Mouse (Mus musculus) urinary bladder, postnatal 25 days (tissue): ENCODE measurements around the gene St8sia1.

Source experiments
- DNase-seq: peaks from one replicate; pipeline ENCODE4 v3.0.0; 2022; ENCODE audit warnings: low spot score

Gene St8sia1

GRCm38 (mm10) chr6:142908911-142909770 is 55.1 kb downstream of the St8sia1 start:
- DNase-seq, result no peak

DNA sequence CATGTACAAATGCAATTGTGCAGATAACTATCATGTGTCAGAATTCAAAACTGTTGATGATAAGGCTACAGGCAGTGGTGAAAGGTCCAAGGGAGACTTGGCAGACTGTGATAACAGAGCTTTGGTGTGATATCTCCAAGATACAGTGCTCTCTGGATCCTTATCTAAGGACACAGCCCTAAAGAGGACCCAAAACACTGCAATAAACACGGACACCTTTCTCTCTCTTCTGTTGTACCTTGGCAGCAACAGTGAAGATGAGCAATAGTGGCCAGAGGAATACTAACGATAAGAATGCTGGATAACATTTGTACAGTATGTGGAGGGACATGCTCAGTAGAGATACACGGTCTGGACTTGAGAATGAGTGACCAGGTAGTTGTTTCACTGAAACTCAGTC is 55.8 kb downstream of the St8sia1 start:
- DNase-seq, result no peak

GRCm38 (mm10) chr6:142895371-142895770 is 68.9 kb downstream of the St8sia1 start:
- DNase-seq, result no peak

DNA sequence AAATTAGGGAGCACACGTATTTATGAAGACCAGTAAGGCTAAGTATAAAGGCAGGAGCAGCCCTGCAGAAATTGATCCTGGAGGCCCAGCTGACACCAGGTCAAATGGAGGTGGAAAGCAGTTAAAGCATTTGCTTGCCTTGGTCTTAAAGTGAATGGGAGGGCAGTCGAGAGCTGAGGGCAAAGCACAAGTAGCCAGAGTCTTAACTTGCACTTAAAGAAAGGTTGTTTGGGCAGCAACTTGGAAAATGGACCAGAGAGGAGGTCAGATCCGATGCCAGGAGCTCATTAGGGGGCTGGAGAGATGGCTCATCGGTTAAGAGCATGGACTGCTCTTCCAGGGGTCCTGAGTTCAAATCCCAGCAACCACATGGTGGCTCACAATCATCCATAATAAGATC is 70.5 kb downstream of the St8sia1 start:
- DNase-seq, result no peak

- no peak for DNase-seq
Observed at GRCm38 (mm10) chr6:142890321-142890720, 73.9 kb downstream of the St8sia1 start.

GRCm38 (mm10) chr6:142888970-142889740 is 75.1 kb downstream of the St8sia1 start:
- DNase-seq, result no peak

DNA sequence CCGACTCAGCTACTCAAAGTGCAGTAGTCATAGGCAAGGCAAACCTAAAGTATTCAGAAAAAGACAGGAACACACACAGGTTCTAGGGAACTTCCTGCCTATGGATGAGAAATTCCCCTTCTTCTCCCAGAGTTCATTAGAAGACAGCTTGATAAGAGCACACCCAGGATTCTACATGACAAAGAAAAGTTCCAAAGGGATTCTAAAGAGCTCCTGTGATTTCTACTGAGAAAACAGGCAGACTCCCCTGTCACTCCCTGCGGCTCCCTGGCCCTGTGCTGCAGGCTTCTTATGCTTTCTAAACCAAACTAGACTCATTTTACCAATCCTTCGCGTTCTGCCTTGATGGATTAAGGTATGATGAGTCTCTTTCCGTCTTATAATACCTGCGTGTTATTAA is 75.9 kb downstream of the St8sia1 start:
- DNase-seq, result no peak

DNA sequence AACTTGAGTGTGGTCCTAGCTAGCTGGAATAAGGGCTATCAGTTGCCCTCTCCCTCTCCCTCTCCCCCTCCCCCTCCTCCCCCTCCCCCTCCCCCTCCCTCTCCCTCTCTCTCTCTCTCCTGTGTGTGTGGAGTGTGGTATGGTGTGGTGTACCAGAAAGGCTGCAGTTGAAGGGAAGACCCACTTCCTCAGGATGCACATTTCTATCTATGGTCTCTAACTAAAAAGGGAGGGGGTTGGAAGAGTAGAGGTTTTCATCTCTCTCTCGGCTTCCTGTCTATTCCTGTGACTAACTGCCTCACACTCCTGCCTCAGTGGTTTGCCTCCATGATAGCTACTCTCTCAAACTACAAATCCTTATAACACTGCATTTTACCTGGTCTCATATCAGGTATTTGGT is 76.9 kb downstream of the St8sia1 start:
- DNase-seq, result no peak

DNA sequence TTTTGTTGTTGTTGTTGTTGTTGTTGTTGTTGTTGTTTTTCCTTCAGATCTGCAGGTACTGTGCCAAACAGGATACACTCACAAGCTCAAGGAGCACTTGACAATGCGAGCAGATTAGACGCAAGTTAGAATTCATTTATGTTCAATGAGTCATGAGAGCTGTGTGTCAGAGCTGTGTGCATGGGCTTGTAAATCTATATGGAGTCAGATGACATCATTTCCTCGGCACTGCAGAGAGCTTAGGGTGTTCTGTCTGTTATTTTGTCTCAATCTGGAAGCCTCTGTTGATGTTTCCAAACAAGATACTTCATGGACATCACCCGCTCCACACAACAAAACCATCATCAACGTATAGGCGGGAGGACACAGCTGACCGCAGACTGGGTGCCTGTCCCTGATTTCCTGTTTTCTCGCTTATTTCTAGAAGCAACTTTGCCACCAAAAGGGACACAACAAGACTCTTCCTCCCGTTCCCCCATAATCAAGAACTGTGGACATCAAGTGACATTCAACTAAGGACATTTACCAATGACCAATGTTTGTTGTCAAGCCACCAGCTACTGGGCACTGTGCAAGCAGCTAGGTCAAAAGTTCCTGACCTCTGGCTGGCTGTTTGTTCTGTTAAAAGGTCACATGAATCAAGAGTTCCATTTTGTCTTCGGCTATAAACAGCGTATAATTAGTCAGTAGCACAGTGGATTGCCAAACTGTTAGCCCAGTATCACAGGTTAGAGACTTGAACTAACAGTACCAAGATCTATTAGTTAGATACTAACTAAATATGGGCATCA is 78.7 kb downstream of the St8sia1 start:
- DNase-seq, result no peak

GRCm38 (mm10) chr6:142884128-142884527 is 80.1 kb downstream of the St8sia1 start:
- no peak for DNase-seq

DNA sequence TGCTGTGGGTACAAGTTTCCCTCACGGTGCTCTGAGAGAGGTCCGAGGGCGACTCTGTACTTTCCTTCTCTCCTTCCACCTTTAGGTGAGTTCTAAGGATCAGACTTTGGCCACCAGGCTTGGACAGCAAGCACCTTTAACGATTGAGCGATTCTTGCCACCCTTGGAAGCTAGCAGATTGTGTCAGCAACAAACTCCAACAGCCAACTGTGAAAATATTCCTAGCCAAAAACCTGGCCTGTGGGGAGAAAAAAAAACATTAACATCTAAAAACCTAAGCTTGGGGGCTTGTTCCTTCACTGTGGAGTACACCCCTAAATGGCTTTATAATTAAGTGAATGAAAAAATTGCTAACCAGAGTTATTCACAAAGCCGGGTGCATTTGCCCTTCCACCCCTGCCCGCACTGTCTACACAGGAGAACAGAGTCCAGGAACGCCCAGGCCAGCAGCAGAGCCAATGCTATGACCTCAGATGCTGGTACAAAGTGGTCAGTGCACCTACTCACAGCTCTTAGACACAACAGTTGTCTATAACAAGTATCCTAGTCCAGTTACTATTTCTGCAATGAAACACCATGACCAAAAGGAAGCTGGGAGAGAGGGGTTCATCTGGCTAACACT is 83.3 kb downstream of the St8sia1 start:
- DNase-seq, result no peak

DNA sequence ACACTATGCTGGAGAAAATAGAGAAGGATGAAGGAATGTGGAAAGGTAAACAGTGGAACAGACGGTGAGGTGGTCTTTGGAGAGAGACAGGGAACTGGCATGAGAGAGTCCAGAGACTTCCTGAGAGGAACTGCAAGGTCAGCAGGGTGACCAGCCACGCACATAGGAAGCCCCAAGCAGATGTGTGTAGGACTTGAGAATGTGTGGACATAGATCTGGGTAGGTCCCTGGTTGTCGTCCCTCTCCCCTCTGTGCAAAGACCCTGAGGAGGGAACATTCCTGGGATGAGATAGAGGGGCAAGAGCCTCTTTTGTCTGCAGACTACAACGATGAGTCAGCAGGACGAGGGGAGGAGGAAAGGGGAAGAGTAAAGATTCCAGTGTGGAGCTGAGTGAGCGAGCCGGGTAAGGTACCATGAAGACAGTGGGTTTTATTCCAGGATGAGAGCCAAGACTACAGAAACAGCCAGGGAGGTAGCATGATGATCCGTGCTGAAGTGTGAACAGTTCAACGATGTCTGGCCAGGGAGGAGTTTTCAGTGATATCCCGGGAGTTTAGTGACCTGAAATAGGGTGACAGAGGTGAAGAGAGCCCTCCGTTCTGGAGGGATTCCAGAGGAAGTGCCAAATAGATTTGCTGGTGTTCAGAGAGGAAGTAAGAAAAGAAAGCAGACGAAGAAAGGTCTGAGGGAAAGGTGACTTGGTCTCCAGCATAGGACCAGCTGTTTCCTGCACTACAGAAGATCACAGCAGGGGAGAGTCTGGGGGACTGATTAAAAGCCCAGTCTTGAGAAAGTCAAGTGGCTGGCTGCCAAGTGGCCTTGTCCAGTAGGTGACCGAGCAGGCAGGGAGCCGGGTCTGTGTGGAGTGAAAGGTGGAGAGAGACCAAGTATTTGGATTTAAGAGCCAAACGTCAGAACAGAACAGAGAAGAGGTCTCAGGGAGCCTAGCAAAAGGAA is 85.2 kb downstream of the St8sia1 start:
- no peak for DNase-seq

DNA sequence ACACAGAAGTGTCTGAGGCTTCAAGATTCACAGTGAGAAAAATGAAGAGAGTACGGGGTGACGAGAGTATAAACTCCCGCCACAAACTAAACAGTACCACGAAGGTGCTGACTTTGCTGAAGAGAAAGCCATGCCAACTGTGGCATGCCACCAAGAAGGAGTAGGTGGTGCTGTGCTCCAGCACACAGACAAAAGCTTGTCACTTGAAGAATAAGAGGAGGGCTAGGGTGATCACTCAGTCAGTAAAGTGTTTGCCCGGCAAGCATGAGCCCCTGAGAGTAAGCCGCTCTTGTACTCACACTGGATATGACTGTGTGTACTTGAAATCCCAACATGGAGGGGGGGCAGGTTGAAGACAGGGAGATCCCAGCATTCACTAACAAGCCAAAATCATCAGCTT is 87.0 kb downstream of the St8sia1 start:
- DNase-seq, result no peak

GRCm38 (mm10) chr6:142876279-142876899 is 87.9 kb downstream of the St8sia1 start:
- no peak for DNase-seq

DNA sequence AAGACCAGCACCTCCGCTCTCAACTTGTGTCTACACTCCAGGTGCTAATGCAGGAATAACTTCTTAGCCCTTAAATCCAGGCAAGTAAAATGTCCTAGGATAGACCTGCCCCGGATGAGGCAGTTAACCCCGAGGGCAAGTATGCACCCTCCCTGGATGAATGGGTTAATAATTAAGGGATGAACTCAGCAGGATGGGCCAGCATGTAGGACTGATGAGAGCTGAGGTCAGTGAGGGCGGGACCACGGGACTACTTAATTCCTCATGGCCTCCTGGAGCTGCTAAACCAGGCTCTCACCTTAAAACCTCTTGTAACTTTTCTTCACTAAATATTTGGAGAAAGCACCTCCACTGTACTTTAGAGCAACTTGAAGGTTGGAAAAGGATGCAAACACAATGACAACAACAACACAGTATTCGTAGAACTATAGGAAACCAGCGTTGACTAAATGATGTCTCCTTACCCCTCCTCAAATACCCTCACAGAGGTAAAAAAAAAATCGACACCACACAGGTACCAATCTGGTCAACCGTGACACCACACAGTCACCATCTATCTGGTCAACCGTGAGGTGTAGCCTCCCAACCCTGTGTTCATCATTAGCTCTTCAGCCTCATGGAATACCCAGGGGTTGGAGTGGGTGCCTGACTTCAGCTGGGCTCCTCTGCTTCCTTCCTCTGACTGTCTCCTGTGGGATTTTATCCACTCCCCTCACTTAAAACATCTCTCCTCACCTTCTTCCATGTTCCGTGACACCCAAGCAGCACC is 90.3 kb downstream of the St8sia1 start:
- DNase-seq, result no peak

DNA sequence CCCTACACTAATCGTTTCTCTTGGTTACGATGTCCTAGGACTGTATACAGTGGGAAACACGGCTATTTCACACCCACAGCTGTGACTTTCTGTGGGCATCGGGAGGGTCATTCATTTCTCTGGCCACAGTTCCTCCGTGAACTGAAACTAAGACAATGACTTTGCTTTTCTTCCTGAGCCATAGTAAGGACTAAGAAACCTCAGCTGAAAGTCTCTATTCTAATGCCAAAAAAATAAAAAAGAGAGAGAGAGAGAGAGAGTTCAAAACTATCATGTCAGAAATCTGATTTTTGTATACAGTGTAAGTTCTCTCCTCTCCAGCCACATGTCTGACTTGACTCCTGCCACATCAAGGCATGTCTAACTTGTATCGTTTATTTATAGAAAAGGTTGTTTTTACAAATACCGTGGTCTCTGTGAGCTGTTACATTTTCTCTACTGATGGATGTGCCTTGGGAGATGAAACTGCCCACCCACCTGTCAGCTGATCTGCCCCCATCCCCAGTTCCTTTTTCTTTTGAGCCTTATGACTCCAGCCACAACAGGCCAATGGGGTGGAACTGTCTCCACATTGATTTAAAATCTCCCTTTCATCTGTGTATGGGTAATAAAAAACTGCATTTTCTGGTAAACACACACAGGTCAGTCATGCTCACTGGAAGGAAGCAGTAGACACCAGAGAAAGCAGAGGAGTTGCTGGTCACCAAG is 94.4 kb downstream of the St8sia1 start:
- DNase-seq, result no peak

DNA sequence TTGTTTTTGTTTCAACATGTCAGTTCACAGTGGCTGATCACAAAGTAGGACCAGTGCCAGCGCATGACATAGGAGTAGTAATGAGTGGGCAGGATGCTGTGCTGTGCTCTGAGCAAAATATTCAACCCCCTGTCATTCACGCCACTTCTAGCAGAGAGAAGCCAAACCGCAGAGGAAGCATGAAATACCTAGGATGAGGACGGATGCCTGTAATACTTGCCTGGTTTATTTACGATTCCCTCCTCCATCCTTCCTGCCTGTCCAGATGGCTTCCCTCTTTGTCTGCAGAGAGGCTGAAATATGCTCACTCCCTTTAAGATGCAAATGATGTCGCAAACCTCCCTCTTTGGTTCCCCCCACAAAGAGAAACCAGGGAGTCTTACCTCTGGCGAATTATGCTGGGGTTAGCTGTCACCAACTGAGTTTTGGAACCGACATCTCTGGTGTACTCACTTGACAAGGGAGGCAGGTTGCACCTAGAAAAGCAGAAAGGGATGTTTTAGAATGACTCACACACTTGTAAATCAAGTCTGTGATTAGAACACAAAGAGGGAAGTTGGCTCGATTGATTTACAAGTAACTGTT is 96.7 kb downstream of the St8sia1 start:
- no peak for DNase-seq

GRCm38 (mm10) chr6:142867023-142867422 is 97.2 kb downstream of the St8sia1 start:
- no peak for DNase-seq

- no peak for DNase-seq
Observed at GRCm38 (mm10) chr6:142865199-142865598, 99.1 kb downstream of the St8sia1 start.
